Mouse (Mus musculus) c-Kit-positive CD71-positive TER-119-positive erythroid progenitor cells, embryonic 14.5 days (primary cell): ENCODE measurements around the gene Dennd6b.

Experiments used
- DNase-seq: peaks from one replicate; pipeline ENCODE4 v3.0.0-alpha.2; 2013; ENCODE audit warnings: low spot score

The Dennd6b gene

GRCm38 (mm10) chr15:89181561-89182270, 14.6 kb downstream of the Dennd6b start:
- no peak for DNase-seq

- no peak for DNase-seq
Measured at GRCm38 (mm10) chr15:89180571-89181229, 15.6 kb downstream of the Dennd6b start, which contains the start of gene Plxnb2. Gene Plxnb2, minus strand, starts transcription at chr15:89180788.

- DNase-seq = no peak
Measured at GRCm38 (mm10) chr15:89180081-89180541, 16.2 kb downstream of the Dennd6b start.

GRCm38 (mm10) chr15:89179630-89179964, 16.7 kb downstream of the Dennd6b start:
- DNase-seq = no peak

GRCm38 (mm10) chr15:89178954-89179629, 17.2 kb downstream of the Dennd6b start:
- DNase-seq = no peak

- no peak for DNase-seq
Measured at GRCm38 (mm10) chr15:89178260-89178860, 17.9 kb downstream of the Dennd6b start.

GRCm38 (mm10) chr15:89177576-89178259, 18.6 kb downstream of the Dennd6b start:
- no peak for DNase-seq

- no peak for DNase-seq
Measured at GRCm38 (mm10) chr15:89177121-89177520, 19.2 kb downstream of the Dennd6b start.

GRCm38 (mm10) chr15:89175411-89176155, 20.7 kb downstream of the Dennd6b start:
- no peak for DNase-seq

GRCm38 (mm10) chr15:89174889-89175339, 21.4 kb downstream of the Dennd6b start:
- no peak for DNase-seq

- no peak for DNase-seq
Measured at GRCm38 (mm10) chr15:89173906-89174214, 22.4 kb downstream of the Dennd6b start.

- no peak for DNase-seq
Measured at GRCm38 (mm10) chr15:89173024-89173905, 23.0 kb downstream of the Dennd6b start.

GRCm38 (mm10) chr15:89172276-89172935, 23.9 kb downstream of the Dennd6b start:
- DNase-seq = no peak

- no peak for DNase-seq
Measured at GRCm38 (mm10) chr15:89171526-89172051, 24.7 kb downstream of the Dennd6b start.

GRCm38 (mm10) chr15:89170102-89170501, 26.2 kb downstream of the Dennd6b start:
- no peak for DNase-seq

- DNase-seq = no peak
Measured at GRCm38 (mm10) chr15:89169431-89169830, 26.9 kb downstream of the Dennd6b start.

GRCm38 (mm10) chr15:89168922-89169321, 27.4 kb downstream of the Dennd6b start:
- no peak for DNase-seq

- DNase-seq = no peak
Measured at GRCm38 (mm10) chr15:89165478-89165877, 30.8 kb downstream of the Dennd6b start.

- no peak for DNase-seq
Measured at GRCm38 (mm10) chr15:89161397-89161796, 34.9 kb downstream of the Dennd6b start.
